Mouse (Mus musculus): ENCODE measurements around the gene Serpina3i.
"Not testable (repeated sequence)": the region's sequence is repeated elsewhere in the genome, so short reads cannot be mapped to it uniquely, and the experiment has no call there.

Serpina3i gene

DNA sequence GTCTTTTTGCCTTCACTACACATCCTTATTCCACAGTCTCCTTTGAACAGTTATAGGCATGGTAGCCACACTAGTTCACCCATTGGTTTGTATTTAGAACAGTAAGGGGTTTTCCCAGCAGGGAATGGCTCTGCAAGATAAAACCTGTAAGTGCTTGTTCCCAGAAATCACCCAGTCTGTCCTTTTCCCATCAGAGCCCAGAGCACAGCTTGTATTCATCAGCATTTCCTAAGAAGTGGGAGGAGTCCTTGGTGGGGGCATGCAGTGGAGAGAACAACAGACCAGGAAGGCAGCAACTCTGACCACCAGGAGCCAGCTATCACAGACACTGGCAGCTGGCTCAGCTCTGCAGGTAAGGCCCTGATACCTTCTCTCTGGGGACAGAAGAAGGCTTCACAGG, at the start of gene Serpina3i:
TSS of gene Serpina3i (plus strand) at position 260 of the 400 bp plus-strand sequence.
- no peak for DNase-seq (ENCODE audit: low read depth, low spot score)

GRCm38 (mm10) chr12:104213689-104214444, 49.1 kb upstream of the Serpina3i start:
- DNase-seq (ENCODE audit: low read depth, low spot score) = peak; percentile 13

DNA sequence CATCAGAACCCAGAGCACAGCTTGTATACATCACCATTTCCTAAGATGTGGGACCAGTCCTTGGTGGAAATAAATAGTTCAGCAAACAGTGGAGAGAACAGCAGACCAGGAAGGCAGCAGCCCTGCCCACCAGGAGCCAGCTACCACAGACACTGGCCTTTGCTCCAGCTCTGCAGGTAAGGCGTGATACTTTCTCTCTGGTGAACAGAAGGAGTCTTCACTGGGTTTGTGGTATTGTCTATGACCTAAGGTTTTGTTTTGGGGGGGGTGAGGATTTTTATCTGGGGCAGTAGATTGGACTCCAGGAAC, 48.5 kb upstream of the Serpina3i start, which contains the start of gene Serpina3f:
TSS of gene Serpina3f (plus strand) at position 100 of the 309 bp plus-strand sequence.
- DNase-seq (ENCODE audit: low read depth, low spot score) = no peak

DNA sequence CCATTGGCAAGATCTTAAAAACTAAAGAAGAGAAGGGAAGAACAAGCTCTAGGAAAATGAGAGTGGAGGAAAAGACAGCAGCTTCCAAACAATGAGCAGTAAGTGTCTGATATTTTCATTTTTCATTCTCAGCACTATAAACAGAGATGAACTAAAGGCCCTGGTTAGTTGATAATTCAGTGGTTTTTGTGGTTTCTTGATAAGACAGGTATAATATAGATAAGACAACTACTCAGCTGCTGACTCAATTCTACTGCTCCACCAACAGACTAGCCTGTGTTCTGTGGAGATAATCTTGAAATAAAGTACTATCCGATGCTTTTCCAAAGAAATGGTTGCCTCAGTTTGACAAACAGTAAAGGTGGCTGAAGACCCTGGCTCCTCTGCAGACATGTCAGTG, 47.7 kb upstream of the Serpina3i start:
- no peak for DNase-seq (ENCODE audit: low read depth, low spot score)

DNA sequence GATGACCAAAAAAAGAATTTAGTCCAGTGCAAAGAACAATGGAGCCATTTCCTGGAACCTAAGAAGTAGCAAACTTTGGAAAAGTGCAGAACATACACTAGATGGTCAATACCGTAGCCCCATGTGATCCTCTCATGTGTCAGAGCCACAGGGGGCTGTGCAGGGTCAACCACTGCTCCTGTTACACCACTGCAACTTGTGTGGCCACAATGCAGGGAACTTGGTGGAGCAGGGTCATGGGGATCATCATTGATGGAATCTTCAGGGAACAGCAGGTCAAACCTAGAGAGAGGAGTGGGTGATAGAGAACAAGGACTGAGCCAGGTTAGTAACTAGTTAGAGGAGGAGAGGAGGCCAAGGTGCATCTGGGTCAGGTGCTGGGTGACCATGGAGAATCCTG, 41.3 kb upstream of the Serpina3i start:
- no peak for DNase-seq (ENCODE audit: low read depth, low spot score)

GRCm38 (mm10) chr12:104223690-104224089, 39.2 kb upstream of the Serpina3i start:
- DNase-seq (ENCODE audit: low read depth, low spot score) = no peak

GRCm38 (mm10) chr12:104224598-104225300, 38.2 kb upstream of the Serpina3i start:
- no peak for DNase-seq (ENCODE audit: low read depth, low spot score)

- no peak for DNase-seq (ENCODE audit: low read depth, low spot score)
Measured at GRCm38 (mm10) chr12:104230762-104231161, 32.2 kb upstream of the Serpina3i start.

DNA sequence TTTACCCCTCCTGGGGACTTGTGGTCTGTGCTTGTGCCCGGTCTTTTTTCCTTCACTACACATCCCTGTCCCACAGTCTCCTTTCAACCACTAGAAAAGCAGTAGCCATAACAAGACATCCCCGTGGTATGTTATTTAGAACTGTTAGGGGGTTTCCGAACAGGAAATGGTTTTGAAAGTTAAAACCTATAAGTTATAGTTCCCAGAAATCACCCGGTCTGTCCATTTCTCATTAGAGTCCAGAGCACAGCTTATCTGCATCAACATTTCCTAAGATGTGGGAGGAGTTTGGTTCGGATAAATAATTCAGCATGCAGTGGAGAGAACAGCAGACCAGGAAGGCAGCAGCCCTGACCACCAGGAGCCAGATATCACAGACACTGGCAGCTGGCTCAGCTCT, 27.0 kb upstream of the Serpina3i start, which contains the start of gene Serpina3g:
TSS of gene Serpina3g (plus strand) at position 331 of the 400 bp plus-strand sequence.
- peak; percentile 38 for DNase-seq (ENCODE audit: low read depth, low spot score)

GRCm38 (mm10) chr12:104238048-104238447, 24.9 kb upstream of the Serpina3i start:
- DNase-seq (ENCODE audit: low read depth, low spot score) = not testable (repeated sequence)

DNA sequence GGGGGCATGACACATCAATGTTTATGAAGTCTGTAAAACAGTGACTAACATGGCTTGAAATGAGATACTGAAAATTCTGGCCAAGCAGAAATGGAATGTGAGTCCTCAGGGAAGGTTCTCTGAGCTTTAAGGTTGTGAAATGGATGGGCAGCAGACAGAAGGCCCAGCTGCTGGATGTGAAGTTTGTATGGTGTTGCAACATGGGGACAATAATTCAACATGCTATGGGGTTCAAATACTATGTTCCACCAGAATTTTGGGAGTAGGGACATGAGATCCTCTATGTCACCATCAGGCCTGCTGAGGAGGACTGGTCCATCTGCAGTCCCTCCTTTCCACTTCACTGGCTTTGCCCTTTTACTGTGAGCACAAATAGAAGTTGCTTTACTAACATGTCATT, 19.6 kb upstream of the Serpina3i start:
- no peak for DNase-seq (ENCODE audit: low read depth, low spot score)

GRCm38 (mm10) chr12:104245092-104245491, 17.8 kb upstream of the Serpina3i start:
- peak; percentile 12 for DNase-seq (ENCODE audit: low read depth, low spot score)

DNA sequence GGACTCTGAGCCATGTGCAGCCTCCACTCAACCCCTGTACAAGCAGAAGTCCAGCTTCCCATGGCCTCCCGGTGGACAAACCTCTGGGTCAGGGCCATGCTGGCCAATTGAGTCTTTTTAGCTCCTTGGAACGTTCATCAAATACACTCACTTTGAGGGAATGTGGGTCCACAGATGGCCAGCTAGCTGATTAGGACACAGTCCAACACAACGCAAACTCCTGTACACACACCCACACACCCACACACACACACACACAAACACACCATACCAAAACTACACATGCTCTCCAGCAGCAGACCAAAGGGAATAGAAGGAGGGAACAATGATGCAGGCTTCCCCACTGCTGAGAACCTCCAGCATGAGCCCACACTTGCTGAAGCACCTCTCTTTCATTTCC, 17.3 kb upstream of the Serpina3i start:
- no peak for DNase-seq (ENCODE audit: low read depth, low spot score)

- no peak for DNase-seq (ENCODE audit: low read depth, low spot score)
Measured at GRCm38 (mm10) chr12:104247553-104248002, 15.3 kb upstream of the Serpina3i start.

GRCm38 (mm10) chr12:104248231-104248630, 14.7 kb upstream of the Serpina3i start:
- DNase-seq (ENCODE audit: low read depth, low spot score) = no peak

DNA sequence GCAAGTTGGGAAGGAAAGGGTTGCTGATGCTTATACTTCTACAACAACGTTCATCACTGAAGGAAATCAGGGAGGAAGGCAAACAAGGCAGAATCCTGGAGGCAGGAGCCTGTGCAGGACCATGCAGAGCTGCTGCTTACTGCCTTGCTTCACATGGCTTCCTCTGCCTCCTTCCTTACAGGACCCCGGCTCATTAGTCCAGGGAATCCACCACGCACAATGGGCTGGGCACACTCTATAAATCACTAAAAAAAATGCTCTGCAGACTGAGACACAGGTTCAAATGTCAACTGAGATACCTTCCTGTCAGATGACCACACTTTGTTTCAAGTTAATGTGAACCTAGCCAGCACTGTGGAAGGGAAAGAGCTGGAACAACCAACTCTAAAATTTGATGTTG, 1.9 kb upstream of the Serpina3i start:
- no peak for DNase-seq (ENCODE audit: low read depth, low spot score)

GRCm38 (mm10) chr12:104266374-104266773, 3.5 kb downstream of the Serpina3i start:
- DNase-seq (ENCODE audit: low read depth, low spot score) = no peak

- DNase-seq (ENCODE audit: low read depth, low spot score) = no peak
Measured at GRCm38 (mm10) chr12:104278216-104279055, 15.5 kb downstream of the Serpina3i start.

DNA sequence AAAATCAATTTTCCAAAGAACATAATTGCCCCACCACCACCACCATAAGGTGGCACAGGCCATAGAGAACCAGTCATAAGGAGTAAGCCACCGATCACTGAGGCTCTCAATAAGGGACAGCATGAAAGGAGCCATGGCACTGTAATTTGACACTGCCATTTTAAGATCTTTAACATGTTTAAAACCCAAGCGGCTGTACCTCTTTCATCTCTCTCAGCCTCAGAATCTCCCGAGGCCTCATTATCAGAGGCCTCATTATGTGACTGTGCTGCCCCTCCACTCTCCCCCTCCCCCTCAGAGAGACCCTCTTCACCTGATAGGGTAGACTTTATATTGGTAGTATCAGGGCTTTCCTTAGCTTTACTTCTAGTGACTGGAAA, 16.1 kb downstream of the Serpina3i start:
- DNase-seq (ENCODE audit: low read depth, low spot score) = no peak

DNA sequence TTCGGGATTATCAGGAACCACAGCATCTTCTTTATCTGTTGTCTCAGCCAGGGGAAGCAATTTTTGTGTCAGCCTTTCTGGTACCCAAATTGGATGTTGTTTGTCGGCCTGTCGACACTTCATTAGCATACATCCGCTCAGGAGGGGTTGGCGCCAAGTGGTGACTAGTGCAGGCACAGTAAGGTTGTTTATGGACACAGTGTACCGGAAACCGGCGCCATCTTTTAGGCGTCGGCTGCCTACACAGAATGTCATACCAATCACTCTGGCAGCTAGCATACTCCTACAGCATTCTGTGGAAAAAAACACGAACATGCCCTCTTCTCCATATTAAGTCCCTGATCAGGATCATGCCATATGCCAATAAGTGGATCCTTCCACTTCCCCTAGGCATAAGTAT, 20.5 kb downstream of the Serpina3i start:
- DNase-seq (ENCODE audit: low read depth, low spot score) = no peak

DNA sequence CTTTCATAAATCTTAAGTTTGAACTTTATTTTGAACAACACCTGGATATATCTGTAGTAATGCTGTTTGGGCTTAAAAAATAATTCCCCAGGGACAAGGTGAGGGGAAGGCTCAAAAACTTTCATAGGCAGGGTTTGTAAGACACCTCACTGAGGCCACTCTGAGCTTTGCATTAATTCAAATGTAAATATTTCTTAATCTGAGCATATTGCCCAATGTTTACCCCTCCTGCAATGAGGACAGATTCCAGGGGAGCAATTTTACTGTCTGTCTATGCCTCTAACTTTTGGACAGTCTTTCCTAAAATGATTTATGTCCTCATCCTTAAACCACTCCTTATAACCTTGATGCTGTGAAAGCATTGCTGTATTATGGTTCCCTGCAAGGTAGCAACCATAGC, 25.4 kb downstream of the Serpina3i start:
- DNase-seq (ENCODE audit: low read depth, low spot score) = no peak

GRCm38 (mm10) chr12:104289872-104290271, 26.9 kb downstream of the Serpina3i start:
- peak; percentile 7 for DNase-seq (ENCODE audit: low read depth, low spot score)

All from CD4-positive, CD25-positive, alpha-beta regulatory T cell, adult 2 months (primary cell).